18 mouse cellular contexts compared by ENCODE assay signal in genomic region chr8:4105735-4106134, GRCm38 (mm10). TPM values are rescaled to one million over a fixed set of nuclear protein-coding genes. Genes with fewer than 3 reads are reported as not detected.
"Had no signal": no experiment of that assay in that cellular context is flagged by ENCODE, and none has a peak within 500 bp of the region (broad histone marks: within the 10 kb centered on the region; RNA-seq: fewer than 3 reads in every experiment).

Gene Cd209f (minus strand): TSS chr8:4105835.

RNA-seq across cellular contexts. Expression of gene Cd209f, which starts in this region (rescaled TPM):
- polyA plus RNA-seq: limb, embryonic 10.5 days; limb, embryonic 11.5 days; limb, embryonic 12.5 days; limb, embryonic 13.5 days; limb, embryonic 14.5 days; limb, embryonic 15.5 days; liver, embryonic 11.5 days; liver, embryonic 12.5 days; lung, embryonic 14.5 days; lung, embryonic 15.5 days; lung, embryonic 16.5 days; lung, postnatal 0 days; macrophage; midbrain, embryonic 10.5 days; midbrain, embryonic 11.5 days; midbrain, embryonic 12.5 days; midbrain, embryonic 14.5 days; myocyte had no signal
